Mouse (Mus musculus): ENCODE measurements around the gene Zfp524. TPM values are rescaled to one million over a fixed set of nuclear protein-coding genes. Genes with fewer than 3 reads are reported as not detected.

The Zfp524 gene
- total and polyA plus RNA-seq, 3 experiments = 8.9 to 37.2 (median 11.4) TPM

GRCm38 (mm10) chr7:5012681-5013513 lies 1.3 kb upstream of the Zfp524 start:
- peaks cover 64% of the 10 kb centered on the region for H3K36me3 ChIP-seq (replicated peaks)
- H3K27me3 ChIP-seq (ENCODE audit: insufficient read depth, low read length) = no peaks in the 10 kb centered on the region; the same call in 1 of the 2 replicates
- H3K9me3 ChIP-seq (replicated peaks) = peaks cover 19% of the 10 kb centered on the region
- DNase-seq (ENCODE audit: low spot score) = peak; percentile 67
- H3K4me3 ChIP-seq (ENCODE audit: low read depth, low read length) = peak overlapping the region; percentile 78; the same call in 1 of the 2 replicates
- H3K4me1 ChIP-seq (ENCODE audit: insufficient read depth, low read depth, low read length) = peaks cover 44% of the 10 kb centered on the region
- ATAC-seq (ENCODE audit: extremely low read depth, insufficient number of reproducible peaks, low FRiP score, poor library complexity, severe bottlenecking) = peak; percentile 22; the same call in 1 of the 2 replicates
- TF ChIP-seq GATA1 (IDR thresholded peaks at IDR 0.05; ENCODE audit: borderline replicate concordance, low read length) (no peak), POLR2AphosphoS5 (IDR thresholded peaks at IDR 0.05; ENCODE audit: insufficient replicate concordance, low read depth, low read length) (no peak), CTCF (IDR thresholded peaks at IDR 0.05; ENCODE audit: low read depth, low read length) (no peak), TAL1 (conservative IDR thresholded peaks at IDR 0.05; ENCODE audit: low read depth, low read length) (no peak), GATA2 (IDR thresholded peaks at IDR 0.05; ENCODE audit: borderline replicate concordance, low read depth, low read length) (no peak)

GRCm38 (mm10) chr7:5015118-5016001 lies 1.1 kb downstream of the Zfp524 start, which contains the start of gene Gm44973:
TSS of gene Gm44973 (plus strand) at chr7:5015496.
- Histone ChIP-seq H3K9me3 (replicated peaks) (peaks cover 13% of the 10 kb centered on the region), H3K36me3 (replicated peaks) (peaks cover 49% of the 10 kb centered on the region), H3K4me3 (ENCODE audit: low read depth, low read length) (peak within 1 kb of the TSS; percentile 78), H3K27me3 (ENCODE audit: insufficient read depth, low read length) (no peaks in the 10 kb centered on the region), H3K4me1 (ENCODE audit: insufficient read depth, low read depth, low read length) (peaks cover 56% of the 10 kb centered on the region)
- TF ChIP-seq GATA2 (IDR thresholded peaks at IDR 0.05; ENCODE audit: borderline replicate concordance, low read depth, low read length) (no peak), TAL1 (conservative IDR thresholded peaks at IDR 0.05; ENCODE audit: low read depth, low read length) (no peak), GATA1 (IDR thresholded peaks at IDR 0.05; ENCODE audit: borderline replicate concordance, low read length) (no peak), CTCF (IDR thresholded peaks at IDR 0.05; ENCODE audit: low read depth, low read length) (no peak), POLR2AphosphoS5 (IDR thresholded peaks at IDR 0.05; ENCODE audit: insufficient replicate concordance, low read depth, low read length) (no peak)
- peak; percentile 82 for DNase-seq (ENCODE audit: low spot score)
- ATAC-seq (ENCODE audit: extremely low read depth, insufficient number of reproducible peaks, low FRiP score, poor library complexity, severe bottlenecking) = peak; percentile 45

- no peak for ATAC-seq (ENCODE audit: extremely low read depth, insufficient number of reproducible peaks, low FRiP score, poor library complexity, severe bottlenecking)
- Histone ChIP-seq H3K9me3 (replicated peaks) (peaks cover 13% of the 10 kb centered on the region), H3K4me3 (ENCODE audit: low read depth, low read length) (peak overlapping the region; percentile 73), H3K36me3 (replicated peaks) (peaks cover 42% of the 10 kb centered on the region), H3K4me1 (ENCODE audit: insufficient read depth, low read depth, low read length) (peaks cover 51% of the 10 kb centered on the region), H3K27me3 (ENCODE audit: insufficient read depth, low read length) (no peaks in the 10 kb centered on the region)
- TF ChIP-seq CTCF (IDR thresholded peaks at IDR 0.05; ENCODE audit: low read depth, low read length) (no peak), GATA1 (IDR thresholded peaks at IDR 0.05; ENCODE audit: borderline replicate concordance, low read length) (no peak), POLR2AphosphoS5 (IDR thresholded peaks at IDR 0.05; ENCODE audit: insufficient replicate concordance, low read depth, low read length) (no peak), TAL1 (conservative IDR thresholded peaks at IDR 0.05; ENCODE audit: low read depth, low read length) (no peak), GATA2 (IDR thresholded peaks at IDR 0.05; ENCODE audit: borderline replicate concordance, low read depth, low read length) (no peak)
- no peak for DNase-seq (ENCODE audit: low spot score)
These were observed 1.8 kb downstream of the Zfp524 start for GRCm38 (mm10) chr7:5016057-5016456.

- H3K4me3 ChIP-seq (ENCODE audit: low read depth, low read length) = no peak overlapping the region
- no peaks in the 10 kb centered on the region for H3K27me3 ChIP-seq (ENCODE audit: insufficient read depth, low read length)
- peaks cover 54% of the 10 kb centered on the region for H3K4me1 ChIP-seq (ENCODE audit: insufficient read depth, low read depth, low read length)
- H3K36me3 ChIP-seq (replicated peaks) = peaks cover 41% of the 10 kb centered on the region
- no peak for ATAC-seq (ENCODE audit: extremely low read depth, insufficient number of reproducible peaks, low FRiP score, poor library complexity, severe bottlenecking)
- no peak for DNase-seq (ENCODE audit: low spot score)
- no peak for TF ChIP-seq POLR2AphosphoS5 (IDR thresholded peaks at IDR 0.05; ENCODE audit: insufficient replicate concordance, low read depth, low read length)
- no peak for TF ChIP-seq GATA2 (IDR thresholded peaks at IDR 0.05; ENCODE audit: borderline replicate concordance, low read depth, low read length)
- TF ChIP-seq TAL1 (conservative IDR thresholded peaks at IDR 0.05; ENCODE audit: low read depth, low read length) = no peak
- TF ChIP-seq GATA1 (IDR thresholded peaks at IDR 0.05; ENCODE audit: borderline replicate concordance, low read length) = no peak
- no peak for TF ChIP-seq CTCF (IDR thresholded peaks at IDR 0.05; ENCODE audit: low read depth, low read length)
- peaks cover 13% of the 10 kb centered on the region for H3K9me3 ChIP-seq (replicated peaks)
These were observed 2.7 kb downstream of the Zfp524 start for GRCm38 (mm10) chr7:5016920-5017319.

GRCm38 (mm10) chr7:5017352-5017751 lies 3.1 kb downstream of the Zfp524 start:
- DNase-seq (ENCODE audit: low spot score) (no peak), ATAC-seq (ENCODE audit: extremely low read depth, insufficient number of reproducible peaks, low FRiP score, poor library complexity, severe bottlenecking) (no peak)
- Histone ChIP-seq H3K9me3 (replicated peaks) (peaks cover 13% of the 10 kb centered on the region), H3K4me1 (ENCODE audit: insufficient read depth, low read depth, low read length) (peaks cover 56% of the 10 kb centered on the region), H3K36me3 (replicated peaks) (peaks cover 42% of the 10 kb centered on the region), H3K27me3 (ENCODE audit: insufficient read depth, low read length) (no peaks in the 10 kb centered on the region), H3K4me3 (ENCODE audit: low read depth, low read length) (no peak overlapping the region; the same call in 1 of the 2 replicates)
- TF ChIP-seq GATA2 (IDR thresholded peaks at IDR 0.05; ENCODE audit: borderline replicate concordance, low read depth, low read length) = no peak
- TF ChIP-seq POLR2AphosphoS5 (IDR thresholded peaks at IDR 0.05; ENCODE audit: insufficient replicate concordance, low read depth, low read length) = no peak
- no peak for TF ChIP-seq GATA1 (IDR thresholded peaks at IDR 0.05; ENCODE audit: borderline replicate concordance, low read length)
- no peak for TF ChIP-seq TAL1 (conservative IDR thresholded peaks at IDR 0.05; ENCODE audit: low read depth, low read length)
- TF ChIP-seq CTCF (IDR thresholded peaks at IDR 0.05; ENCODE audit: low read depth, low read length) = no peak
